Mouse (Mus musculus): ENCODE results near the gene Tprgl. TPM values are rescaled to one million over a fixed set of nuclear protein-coding genes. Genes with fewer than 3 reads are reported as not detected.

Tprgl gene
- total RNA-seq, 2 experiments from 2014 or later = 156 to 182 TPM

DNA sequence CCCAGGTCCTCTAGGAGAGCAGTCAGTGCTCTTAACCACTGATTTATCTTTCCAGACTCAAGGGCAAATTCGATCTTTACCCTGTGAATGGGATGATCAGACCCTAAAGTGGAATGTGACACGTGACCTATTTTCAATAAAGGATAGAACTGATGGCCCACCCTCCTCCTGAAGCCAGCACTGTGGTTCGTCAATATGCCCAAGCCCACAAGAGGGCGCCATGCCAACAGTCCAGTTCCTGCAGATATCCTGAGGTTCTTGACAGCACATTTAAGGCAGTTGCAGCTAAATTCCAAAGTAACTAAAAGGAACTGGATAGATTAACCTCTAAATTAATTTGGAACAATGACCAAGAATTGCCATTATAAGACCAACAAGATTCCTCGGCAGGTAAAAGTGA lies 6.6 kb upstream of the Tprgl start:
- no peak for DNase-seq (ENCODE audit: low spot score in 2 of 2)
- intact Hi-C loops (cut with DNase I) = loop anchor here (5.0 to 10.0 kb wide), 2 partner anchors 135 to 658 kb away; partner anchors contain the start of gene Arhgef16

DNA sequence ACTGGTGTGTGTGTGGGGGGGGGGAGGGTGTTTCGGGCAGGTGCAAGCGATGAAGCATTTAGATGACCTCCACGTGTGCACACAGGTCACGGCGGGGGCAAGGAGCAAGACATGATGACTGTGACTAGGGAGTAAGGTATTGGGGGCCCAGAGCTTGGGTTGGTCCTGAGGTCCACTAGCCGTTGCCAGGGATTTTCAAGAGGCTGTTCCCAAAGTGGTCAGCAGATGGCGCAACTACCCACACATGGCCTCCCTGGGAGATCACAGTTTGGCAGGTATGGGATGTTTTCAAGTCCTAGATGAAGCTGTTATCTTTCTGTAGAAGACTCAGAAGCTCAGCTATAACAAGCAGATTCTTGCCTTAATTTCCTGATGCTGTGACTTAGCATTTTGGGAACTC lies 2.8 kb upstream of the Tprgl start:
- intact Hi-C loops (cut with DNase I) = loop anchor here (1.0 to 10.0 kb wide), 2 partner anchors 44 to 662 kb away; no protein-coding TSS in a partner anchor
- peak; percentile 31 to 58 for DNase-seq (ENCODE audit: low spot score in 2 of 2)

DNA sequence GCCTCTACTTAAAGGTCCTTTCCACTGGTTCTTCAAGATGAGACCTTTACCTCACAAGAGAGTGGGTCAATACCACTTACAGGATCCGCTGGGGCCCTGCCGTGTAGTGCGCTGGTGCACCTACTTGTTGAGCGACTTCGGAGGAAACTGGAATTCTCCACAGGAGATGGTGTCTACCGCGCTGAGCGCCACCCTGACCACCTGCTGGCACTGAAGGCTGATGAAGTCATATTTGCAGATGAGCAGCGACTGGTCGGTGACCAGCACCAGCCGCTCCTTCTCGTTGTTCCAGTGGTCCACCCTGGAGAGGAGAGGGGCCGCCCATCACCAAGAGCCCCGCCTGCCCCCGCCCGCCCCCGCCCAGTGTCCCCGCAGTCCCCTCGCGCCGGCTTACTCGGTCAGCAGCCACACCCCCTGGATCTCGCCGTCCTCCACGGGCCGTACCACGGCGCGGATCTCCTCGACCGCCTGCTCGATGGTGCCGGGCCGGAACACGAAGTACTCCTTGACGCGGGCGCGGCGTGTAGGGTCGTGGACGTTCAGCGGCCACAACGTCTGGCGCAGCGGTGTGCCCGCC lies 417 bp downstream of the Tprgl start:
- intact Hi-C loops (cut with DNase I) = loop anchor here (2.0 to 10.0 kb wide), 3 partner anchors 17 to 665 kb away; partner anchors contain the start of gene Wrap73
- peak; percentile 39 to 43 for DNase-seq (ENCODE audit: low spot score in 2 of 2)

DNA sequence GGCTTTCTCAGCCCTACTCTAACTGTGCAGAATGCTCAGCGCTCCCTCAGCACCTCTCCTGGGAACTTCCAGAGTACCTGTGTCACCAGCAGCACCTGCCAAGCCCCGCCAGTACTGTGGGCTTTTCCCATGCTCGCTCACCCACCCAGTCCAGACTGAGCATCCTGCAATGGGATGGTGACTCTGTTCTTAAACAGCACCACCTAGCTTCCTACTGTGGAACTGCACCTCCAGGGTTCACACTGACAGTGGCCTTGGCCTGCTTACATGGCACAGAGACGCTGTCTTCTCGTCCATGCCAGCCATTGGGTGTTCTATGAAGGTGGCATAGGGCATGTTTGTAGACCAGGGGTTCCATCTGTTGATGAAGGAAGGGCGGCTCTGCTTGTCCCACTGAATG lies 1.5 kb downstream of the Tprgl start:
- peak; percentile 60 to 76 for DNase-seq (ENCODE audit: low spot score in 2 of 2)
- intact Hi-C loops (cut with DNase I) = no loop called here

DNA sequence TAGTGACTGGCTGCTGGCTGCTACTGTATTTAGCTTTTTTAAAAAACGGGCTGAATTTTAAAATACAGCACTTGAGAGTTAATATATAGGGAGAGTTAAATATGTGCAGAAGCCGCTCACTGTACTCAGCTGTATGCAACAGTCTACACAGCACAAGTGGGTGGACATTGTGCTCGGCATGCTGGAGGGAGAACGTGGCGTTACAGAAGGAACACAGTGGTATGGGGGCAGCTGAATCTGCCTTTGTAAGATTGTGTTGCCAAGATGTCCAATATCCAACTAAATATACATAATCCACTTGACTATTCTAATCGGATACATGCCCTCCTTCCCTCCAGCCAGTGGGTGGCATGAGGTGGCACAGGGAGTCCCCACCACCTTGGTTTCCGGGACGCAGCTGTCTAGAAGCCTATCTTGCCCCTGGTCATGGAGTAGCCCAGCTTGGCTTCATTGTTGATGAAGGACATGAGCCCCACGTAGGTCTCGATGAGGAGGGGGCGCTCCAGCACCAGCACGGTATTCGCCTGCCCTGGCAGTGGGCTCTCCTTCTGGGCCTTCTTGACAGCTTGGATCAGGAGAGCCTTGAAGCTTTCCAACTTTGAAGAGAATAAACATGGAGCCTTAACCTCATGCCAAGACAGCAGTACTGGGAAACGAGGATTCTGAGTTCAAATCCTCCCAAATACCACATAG lies 2.4 kb downstream of the Tprgl start:
- intact Hi-C loops (cut with DNase I) = no loop called here
- peak in 1 of 2 experiments; percentile 36 for DNase-seq (ENCODE audit: low spot score in 2 of 2)

DNA sequence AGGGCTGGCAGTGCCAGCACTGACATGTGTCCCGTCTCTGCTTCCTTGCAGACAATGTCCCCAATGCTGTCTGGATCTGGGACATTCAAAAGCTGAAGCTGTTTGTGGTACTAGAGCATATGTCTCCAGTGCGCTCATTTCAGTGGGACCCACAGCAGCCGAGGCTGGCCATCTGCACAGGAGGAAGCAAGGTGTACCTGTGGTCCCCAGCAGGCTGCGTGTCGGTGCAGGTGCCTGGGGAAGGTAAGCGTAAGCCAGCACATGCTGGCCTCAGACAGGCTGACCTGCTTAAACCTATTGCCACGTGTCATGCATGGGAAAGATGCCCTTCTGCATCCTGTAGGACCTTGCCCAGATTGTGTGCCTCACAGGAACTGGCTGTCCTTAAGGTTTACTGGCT lies 4.4 kb downstream of the Tprgl start:
- no peak for DNase-seq (ENCODE audit: low spot score in 2 of 2)
- intact Hi-C loops (cut with DNase I) = no loop called here

- intact Hi-C loops (cut with DNase I) = no loop called here
- DNase-seq (ENCODE audit: low spot score in 2 of 2) = no peak
These were observed 6.4 kb downstream of the Tprgl start for GRCm38 (mm10) chr4:154154104-154154503.

DNA sequence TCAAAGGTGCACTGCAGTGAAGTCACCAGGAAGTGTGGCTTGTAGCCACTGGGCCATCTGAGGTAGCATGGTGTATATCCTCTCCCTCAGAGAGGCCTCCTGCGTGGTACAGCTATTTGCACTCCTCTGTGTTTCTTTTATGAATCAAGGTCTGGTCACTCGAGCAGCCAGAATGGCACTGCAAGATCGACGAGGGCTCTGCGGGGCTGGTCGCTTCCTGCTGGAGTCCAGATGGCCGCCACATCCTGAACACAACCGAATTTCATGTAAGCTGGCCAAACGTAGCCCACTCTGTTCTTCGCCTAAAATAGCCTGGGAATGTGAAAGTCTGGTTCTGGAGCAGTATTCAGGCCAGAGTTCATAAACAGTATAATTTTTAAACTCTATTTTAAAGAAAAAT lies 14.1 kb downstream of the Tprgl start:
- intact Hi-C loops (cut with DNase I) = no loop called here
- DNase-seq (ENCODE audit: low spot score in 2 of 2) = no peak

GRCm38 (mm10) chr4:154144712-154145111 lies 15.8 kb downstream of the Tprgl start:
- no peak for DNase-seq (ENCODE audit: low spot score in 2 of 2)
- intact Hi-C loops (cut with DNase I) = no loop called here

- intact Hi-C loops (cut with DNase I) = loop anchor here (2.0 kb wide), 1 partner anchor 18 kb away; the partner anchor contains the start of gene Tprgl
- peak; percentile 90 for DNase-seq (ENCODE audit: low spot score in 2 of 2)
These were observed 18.0 kb downstream of the Tprgl start, which contains the start of gene Wrap73 for GRCm38 (mm10) chr4:154142211-154143040. TSS of gene Wrap73 (plus strand) at chr4:154142372.

- DNase-seq (ENCODE audit: low spot score in 2 of 2) = no peak
These were observed 19.2 kb downstream of the Tprgl start for GRCm38 (mm10) chr4:154141009-154141867.

DNA sequence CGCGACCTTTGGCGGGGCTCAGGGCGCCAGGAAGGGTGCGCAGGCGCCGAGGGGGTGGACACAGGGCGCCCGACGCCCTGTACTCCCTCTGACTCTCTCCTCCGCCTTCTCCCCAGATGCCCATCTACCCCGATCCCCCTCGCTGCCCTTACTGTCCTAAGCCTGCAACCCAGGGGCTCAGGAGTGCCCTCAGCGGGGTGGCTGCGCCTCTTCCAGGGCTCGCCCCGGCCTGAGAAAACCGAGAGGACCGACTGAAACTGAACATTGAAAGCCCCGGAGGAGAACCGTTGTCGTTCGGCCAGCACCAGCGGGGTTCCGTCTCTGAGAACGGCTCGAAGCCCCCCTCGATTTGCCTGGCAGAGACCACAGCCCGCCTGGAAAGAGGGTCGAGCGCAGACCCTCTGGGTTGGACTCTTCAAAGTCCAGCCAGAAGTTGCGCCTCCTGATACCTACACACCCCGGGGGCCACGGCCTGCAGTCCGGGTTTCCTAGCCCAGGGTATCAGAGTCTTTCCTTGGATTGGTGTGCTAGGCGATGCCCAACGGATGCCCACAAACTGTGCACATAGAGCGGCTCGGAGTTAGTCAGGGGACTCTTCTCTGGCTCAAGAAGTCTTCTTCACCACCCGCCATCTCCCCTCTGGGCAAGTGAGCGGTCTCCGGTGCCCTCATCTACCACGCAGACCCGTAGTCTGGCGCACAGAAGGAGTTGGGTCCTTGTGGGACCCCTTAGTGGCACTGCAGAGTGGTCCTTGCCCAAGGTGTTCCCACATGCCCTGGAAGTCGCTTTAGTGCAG lies 20.1 kb downstream of the Tprgl start:
- no peak for DNase-seq (ENCODE audit: low spot score in 2 of 2)
- intact Hi-C loops (cut with DNase I) = no loop called here

More at GRCm38 (mm10) chr4:154141009-154141867, 19.2 kb downstream of the Tprgl start:
- intact Hi-C loops (cut with DNase I) = no loop called here

DNA sequence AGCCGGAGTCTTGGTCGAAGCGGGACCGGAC lies 20.5 kb downstream of the Tprgl start, which contains the start of gene Trp73:
Gene Trp73 (minus strand): TSS at position 27 of the 31 bp plus-strand sequence.
- intact Hi-C loops (cut with DNase I) = no loop called here
- no peak for DNase-seq (ENCODE audit: low spot score in 2 of 2)

DNA sequence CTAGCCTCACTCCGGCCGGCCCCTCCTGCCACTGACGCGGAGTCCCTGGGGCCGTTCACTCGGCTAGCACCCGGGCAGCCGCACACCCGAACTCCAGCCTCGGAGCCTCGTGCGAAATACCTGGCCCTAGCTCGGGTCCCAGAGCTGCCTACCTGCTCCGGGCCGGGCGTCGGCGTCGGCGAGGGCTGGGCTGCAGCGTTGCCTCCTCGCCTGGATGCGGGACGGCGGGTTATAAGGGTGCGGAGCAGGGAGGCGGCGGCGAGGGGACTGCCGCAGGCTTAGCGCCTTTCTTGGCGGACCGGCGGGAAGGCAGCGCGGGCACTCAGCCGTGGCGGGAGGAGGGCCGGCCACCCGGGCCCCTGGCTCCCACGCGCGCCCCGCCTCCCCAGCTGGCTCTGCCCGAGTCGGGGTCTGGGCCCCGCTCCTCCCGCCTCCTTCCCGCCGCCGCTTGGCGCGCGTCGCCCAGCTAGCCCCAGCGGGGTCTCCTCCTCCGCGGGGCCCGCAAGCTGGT lies 20.7 kb downstream of the Tprgl start:
- intact Hi-C loops (cut with DNase I) = loop anchor here (5.0 kb wide), 1 partner anchor 503 kb away; no protein-coding TSS in a partner anchor
- DNase-seq (ENCODE audit: low spot score in 2 of 2) = no peak

DNA sequence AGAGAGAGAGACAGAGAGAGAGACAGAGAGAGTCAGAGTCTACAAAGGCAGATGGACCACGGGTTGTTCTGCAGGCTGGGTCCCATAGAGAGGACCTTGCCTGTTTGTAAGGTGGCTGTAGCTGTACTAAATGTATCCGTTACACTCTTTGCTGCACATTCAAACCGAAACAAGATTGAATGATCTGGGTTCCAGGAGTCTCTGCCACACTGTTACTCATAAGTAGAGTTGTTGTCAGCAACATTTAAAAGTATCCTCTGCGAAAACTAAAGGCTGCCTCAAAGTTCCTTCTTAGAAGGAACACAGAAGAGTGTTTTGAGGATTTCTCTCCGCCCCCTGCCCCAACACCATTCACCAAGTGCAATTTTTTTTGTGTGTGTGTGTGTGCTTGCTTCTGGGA lies 23.3 kb downstream of the Tprgl start:
- intact Hi-C loops (cut with DNase I) = loop anchor here (5.0 kb wide), 1 partner anchor 505 kb away; no protein-coding TSS in a partner anchor
- DNase-seq (ENCODE audit: low spot score in 2 of 2) = no peak

DNA sequence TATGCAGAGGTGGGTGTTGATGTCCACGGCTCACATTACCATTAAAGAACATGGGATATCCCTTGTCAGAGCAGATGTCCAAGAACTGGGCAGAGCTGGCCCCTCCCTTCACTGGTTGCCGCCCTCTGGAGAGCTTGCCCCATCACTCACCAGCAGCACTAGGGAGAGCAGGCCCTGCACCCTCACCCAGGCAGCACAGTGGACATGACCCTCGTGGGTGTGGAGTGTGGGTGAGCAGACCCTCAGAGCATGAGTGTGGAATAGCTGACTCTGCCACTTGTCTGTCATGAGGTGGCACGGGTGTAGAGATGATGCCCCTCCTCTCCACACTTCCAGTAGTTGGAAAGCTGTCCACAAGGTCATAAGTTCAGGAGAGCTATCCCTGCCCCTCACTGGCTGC lies 25.7 kb downstream of the Tprgl start:
- intact Hi-C loops (cut with DNase I) = loop anchor here (5.0 kb wide), 1 partner anchor 507 kb away; no protein-coding TSS in a partner anchor
- no peak for DNase-seq (ENCODE audit: low spot score in 2 of 2)

- intact Hi-C loops (cut with DNase I) = no loop called here
- DNase-seq (ENCODE audit: low spot score in 2 of 2) = no peak
These were observed 28.6 kb downstream of the Tprgl start for GRCm38 (mm10) chr4:154131894-154132293.

DNA sequence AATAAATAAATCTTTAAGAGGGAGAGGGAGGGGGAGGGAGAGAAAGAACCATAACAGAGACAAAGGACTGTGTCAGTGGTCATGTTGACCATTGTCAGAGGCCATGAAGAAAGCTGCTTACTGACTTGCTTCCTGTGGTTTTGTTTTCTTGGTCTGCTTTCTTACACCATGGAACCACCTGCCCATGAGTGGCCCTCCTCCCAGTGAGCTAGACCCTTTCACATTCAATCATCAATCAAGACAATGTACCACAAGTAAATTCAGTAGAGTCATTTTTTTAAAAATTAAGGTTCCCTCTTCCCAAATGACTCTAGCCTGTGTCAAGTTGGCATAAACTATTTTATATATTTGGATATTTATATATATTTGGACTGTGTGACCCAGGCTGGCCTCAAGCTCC lies 30.5 kb downstream of the Tprgl start:
- DNase-seq (ENCODE audit: low spot score in 2 of 2) = no peak
- intact Hi-C loops (cut with DNase I) = no loop called here

DNA sequence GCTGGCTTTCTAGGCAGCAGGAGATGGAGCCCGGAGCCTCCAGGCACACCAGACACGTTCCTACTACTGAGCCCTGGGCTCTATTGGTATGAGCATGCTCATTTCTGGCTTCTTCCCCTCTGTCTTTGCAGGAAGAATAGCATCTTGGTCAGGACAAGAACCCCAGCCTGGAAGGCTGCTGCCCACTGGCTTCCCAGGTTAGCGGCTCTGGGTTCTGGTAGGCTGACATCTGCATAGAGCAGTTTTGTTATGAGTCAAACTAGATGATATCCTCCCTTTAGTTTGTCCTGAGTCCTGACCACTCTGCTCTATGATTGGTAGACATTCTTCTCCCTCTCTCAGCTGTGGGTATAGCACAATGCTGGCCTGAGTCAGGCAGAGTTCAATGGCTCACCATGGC lies 33.2 kb downstream of the Tprgl start:
- intact Hi-C loops (cut with DNase I) = no loop called here
- DNase-seq (ENCODE audit: low spot score in 2 of 2) = no peak
